In the genomic region with DNA sequence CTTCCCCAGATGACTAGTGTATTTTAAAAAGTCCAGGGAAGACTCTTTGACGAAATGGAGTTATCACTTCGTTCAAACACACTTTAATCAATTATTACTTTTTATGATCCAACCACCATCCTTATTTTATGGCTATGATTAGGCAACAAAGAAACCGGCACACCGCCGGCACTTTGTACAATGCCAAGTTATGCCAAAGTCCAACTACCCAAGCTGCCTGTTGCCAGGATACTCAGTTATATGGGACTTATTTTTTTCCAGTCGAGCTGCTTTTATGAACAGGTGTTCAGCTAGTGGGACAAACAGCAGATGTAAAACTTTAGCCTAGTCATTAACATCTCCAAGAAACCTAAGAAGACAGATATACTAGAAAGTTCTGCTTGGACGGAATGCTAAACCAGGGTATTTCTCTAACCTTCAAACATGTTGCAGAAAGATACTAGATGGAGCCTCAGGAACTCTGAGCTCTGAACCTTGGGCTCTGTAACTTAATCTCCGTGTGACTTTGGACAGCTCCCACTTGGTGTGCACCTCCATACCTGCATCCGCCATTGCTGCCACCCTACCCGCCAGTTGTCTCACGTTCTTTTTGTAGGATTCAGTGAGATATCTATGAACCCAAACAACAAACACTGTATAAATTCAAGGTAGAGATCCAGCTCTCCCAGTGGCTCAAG, we compare ENCODE assay signal across 20 mouse cellular contexts.
"Had no signal": no experiment of that assay in that cellular context is flagged by ENCODE, and none has a peak within 500 bp of the region (broad histone marks: within the 10 kb centered on the region; RNA-seq: fewer than 3 reads in every experiment).

No protein-coding gene starts in this region.

- H3K9me3 ChIP-seq: liver, embryonic 15.5 days; lung, embryonic 15.5 days; megakaryocyte, embryonic 14.5 days; midbrain, embryonic 10.5 days; midbrain, embryonic 13.5 days; neural tube, embryonic 13.5 days had no signal

- DNase-seq: kidney, postnatal 10 days; layer of hippocampus, adult 9-11 months; lung, adult 18-20 months; lung, postnatal 10 days; lung, postnatal 36 days; retina, postnatal 1 day; right cerebral cortex, postnatal 25 days; thymus, postnatal 25 days had no signal

- H3K4me3 ChIP-seq: layer of hippocampus, adult 2 months; liver, embryonic 15.5 days; lung, embryonic 15.5 days; megakaryocyte, embryonic 14.5 days; midbrain, embryonic 10.5 days; midbrain, embryonic 13.5 days; myocyte; neural tube, embryonic 13.5 days had no signal

- H3K36me3 ChIP-seq: liver, embryonic 15.5 days; lung, embryonic 15.5 days; midbrain, embryonic 10.5 days; midbrain, embryonic 13.5 days; neural tube, embryonic 13.5 days had no signal

- H3K9ac ChIP-seq: liver, embryonic 15.5 days; lung, embryonic 15.5 days; midbrain, embryonic 13.5 days; neural tube, embryonic 13.5 days had no signal

- H3K4me2 ChIP-seq: liver, embryonic 11.5 days; liver, embryonic 15.5 days; lung, embryonic 15.5 days; midbrain, embryonic 13.5 days; neural tube, embryonic 13.5 days had no signal

- H3K4me1 ChIP-seq: liver, embryonic 15.5 days; megakaryocyte, embryonic 14.5 days had no signal

- H3K27ac ChIP-seq: hindbrain, postnatal 0 days; layer of hippocampus, adult 2 months; liver, embryonic 15.5 days; lung, embryonic 15.5 days; midbrain, embryonic 10.5 days; midbrain, embryonic 13.5 days; neural tube, embryonic 13.5 days had no signal

- H3K27me3 ChIP-seq: lung, embryonic 15.5 days; neural tube, embryonic 13.5 days had no signal

- ATAC-seq: hindbrain, postnatal 0 days; inflammation-experienced regulatory T-cells, adult 6 months; midbrain, embryonic 13.5 days; midbrain, embryonic 16.5 days had no signal
